Mouse (Mus musculus) layer of hippocampus, adult 6 months (tissue): ENCODE results near the gene Slc47a1. TPM values are rescaled to one million over a fixed set of nuclear protein-coding genes. Genes with fewer than 3 reads are reported as not detected.

Experiments used
- long read RNA-seq, 2 experiments: library from polyadenylated mRNA; unstranded; transcript quantifications; one replicate each; pipeline ENCODE4 v2.0.0; 2019 to 2020
- polyA plus RNA-seq: library from polyadenylated mRNA; unstranded; fragments of <200 nt; fragmentation: Nextera tagmentation; gene quantifications from 2 replicates; pipeline ENCODE4 v1.2.3, GENCODE M21; 2021

Slc47a1 gene
- polyA plus RNA-seq = 0.48 and 0.69 TPM in 2 replicates
- long read RNA-seq, experiment 1, partial matches to known transcripts = 0 of 1 reads
- long read RNA-seq, experiment 1, other reads (novel, unspliced or antisense) = 0 of 1 reads
- long read RNA-seq, experiment 2, transcript Slc47a1-201 (17 exons, 2,639 nt) = major isoform, 13 of 17 reads
- long read RNA-seq, experiment 2, partial matches to known transcripts = 1 of 17 reads
- long read RNA-seq, experiment 2, other reads (novel, unspliced or antisense) = 3 of 17 reads

GRCm38 (mm10) chr11:61377881-61378613 lies at the start of gene Slc47a1:
Gene Slc47a1, minus strand, starts transcription at chr11:61378345.

GRCm38 (mm10) chr11:61342505-61343420 lies 35.4 kb downstream of the Slc47a1 start, which contains the start of gene Slc47a2:
Gene Slc47a2, minus strand, starts transcription at chr11:61342860.

Other genes starting within 250 kb of the Slc47a1 start
- gene Usp22, start 203.3 kb downstream of the Slc47a1 start, polyA plus RNA-seq = 187 and 188 TPM in 2 replicates
- 1.1 and 1.6 TPM in 2 replicates for gene Aldh3a1, start 170.8 kb downstream of the Slc47a1 start, polyA plus RNA-seq
- gene Aldh3a2, start 110.9 kb downstream of the Slc47a1 start, polyA plus RNA-seq = 35.9 and 36.9 TPM in 2 replicates
- not detected in 2 replicates for gene Slc47a2, start 35.5 kb downstream of the Slc47a1 start, polyA plus RNA-seq
- 20.2 and 24.6 TPM in 2 replicates for gene Rnf112, start 75.8 kb upstream of the Slc47a1 start, polyA plus RNA-seq
- gene Mfap4, start 107.1 kb upstream of the Slc47a1 start, polyA plus RNA-seq = 3.6 and 5.5 TPM in 2 replicates
- gene Mapk7, start 116.1 kb upstream of the Slc47a1 start, polyA plus RNA-seq = 15.7 and 16.4 TPM in 2 replicates
- gene B9d1, start 126.8 kb upstream of the Slc47a1 start, polyA plus RNA-seq = 52.5 and 61.4 TPM in 2 replicates
- 134 and 150 TPM in 2 replicates for gene Epn2, start 201.3 kb upstream of the Slc47a1 start, polyA plus RNA-seq